Mouse (Mus musculus): ENCODE results near the gene Olfr769. TPM values are rescaled to one million over a fixed set of nuclear protein-coding genes. Genes with fewer than 3 reads are reported as not detected.
"Not testable (repeated sequence)": the region's sequence is repeated elsewhere in the genome, so short reads cannot be mapped to it uniquely, and the experiment has no call there.

The Olfr769 gene
- total RNA-seq (2021): not detected
- long read RNA-seq, experiment 1: 0 reads
- long read RNA-seq, experiment 2: 0 reads

- no peak for DNase-seq
These were observed at the start of gene Olfr769 for GRCm38 (mm10) chr10:129117761-129118160. TSS of gene Olfr769 (minus strand) at chr10:129117861.

- no peak for DNase-seq
These were observed 47.0 kb upstream of the Olfr769 start, which contains the start of gene Olfr771 for GRCm38 (mm10) chr10:129164651-129165050. TSS of gene Olfr771 (minus strand) at chr10:129164751.

- DNase-seq: no peak
These were observed 21.2 kb upstream of the Olfr769 start, which contains the start of gene Olfr770 for GRCm38 (mm10) chr10:129138898-129139297. TSS of gene Olfr770 (minus strand) at chr10:129138998.

GRCm38 (mm10) chr10:129115146-129115545 is 2.5 kb downstream of the Olfr769 start:
- DNase-seq: no peak

- DNase-seq: no peak
These were observed 16.4 kb downstream of the Olfr769 start for GRCm38 (mm10) chr10:129101231-129101630.

GRCm38 (mm10) chr10:129099275-129099674 is 18.4 kb downstream of the Olfr769 start, which contains the start of gene Olfr768:
TSS of gene Olfr768 (minus strand) at chr10:129099375.
- DNase-seq: no peak

GRCm38 (mm10) chr10:129082810-129083209 is 34.9 kb downstream of the Olfr769 start, which contains the start of gene Olfr767:
TSS of gene Olfr767 (minus strand) at chr10:129082910.
- DNase-seq: not testable (repeated sequence)

GRCm38 (mm10) chr10:129068877-129069276 is 48.8 kb downstream of the Olfr769 start, which contains the start of gene Olfr766-ps1:
TSS of gene Olfr766-ps1 (minus strand) at chr10:129068977.
- DNase-seq: no peak

Other genes with a start within 250 kb of the Olfr769 start
- gene Gdf11, start 226.1 kb downstream of the Olfr769 start, total RNA-seq (2021): 1 to 10 TPM; 3.0 to 4.5 TPM
- gene Cd63, start 216.9 kb downstream of the Olfr769 start, total RNA-seq (2021): 100 to 1,000 TPM; 243 to 263 TPM
- 10 to 100 TPM; 16.4 to 22.8 TPM for gene Rdh5, start 195.0 kb downstream of the Olfr769 start, total RNA-seq (2021)
- gene Bloc1s1, start 193.8 kb downstream of the Olfr769 start, total RNA-seq (2021): 100 to 1,000 TPM; 216 to 240 TPM
- 10 to 100 TPM; 24.4 to 36.7 TPM for gene Itga7, start 184.0 kb downstream of the Olfr769 start, total RNA-seq (2021)
- gene Mettl7b, start 156.9 kb downstream of the Olfr769 start, total RNA-seq (2021): 10 to 100 TPM; 17.2 to 32.9 TPM
- not detected for gene Olfr9, start 128.4 kb downstream of the Olfr769 start, total RNA-seq (2021)
- gene Olfr763, start 107.1 kb downstream of the Olfr769 start, total RNA-seq (2021): not detected
- gene Olfr764-ps1, start 78.0 kb downstream of the Olfr769 start, total RNA-seq (2021): not detected
- not detected for gene Olfr765, start 67.9 kb downstream of the Olfr769 start, total RNA-seq (2021)
- gene Olfr766-ps1, start 48.9 kb downstream of the Olfr769 start, total RNA-seq (2021): not detected
- gene Olfr767, start 35.0 kb downstream of the Olfr769 start, total RNA-seq (2021): not detected
- gene Olfr768, start 18.5 kb downstream of the Olfr769 start, total RNA-seq (2021): not detected
- not detected for gene Olfr770, start 21.1 kb upstream of the Olfr769 start, total RNA-seq (2021)
- not detected for gene Olfr771, start 46.9 kb upstream of the Olfr769 start, total RNA-seq (2021)
- gene Olfr772, start 60.1 kb upstream of the Olfr769 start, total RNA-seq (2021): not detected
- not detected for gene Olfr773, start 69.6 kb upstream of the Olfr769 start, total RNA-seq (2021)
- gene Olfr774, start 118.3 kb upstream of the Olfr769 start, total RNA-seq (2021): not detected
- not detected for gene Olfr775, start 130.6 kb upstream of the Olfr769 start, total RNA-seq (2021)
- not detected for gene Olfr776, start 141.3 kb upstream of the Olfr769 start, total RNA-seq (2021)
- not detected for gene Olfr777, start 153.6 kb upstream of the Olfr769 start, total RNA-seq (2021)
- not detected for gene Olfr780, start 200.3 kb upstream of the Olfr769 start, total RNA-seq (2021)
- gene Olfr781, start 211.0 kb upstream of the Olfr769 start, total RNA-seq (2021): not detected
- gene Olfr782, start 231.0 kb upstream of the Olfr769 start, total RNA-seq (2021): not detected